Mouse (Mus musculus) C2C12 (cell line): Measurements from ENCODE around the gene Ppp3cb. TPM values are rescaled to one million over a fixed set of nuclear protein-coding genes. Genes with fewer than 3 reads are reported as not detected.
A peak's percentile ranks its signal among the peaks of the same experiment; 100 is the strongest.

Experiments
- H3K27me3 ChIP-seq: one replicate; pipeline ENCODE4 v1.6.1; 2011; ENCODE audit not compliant: control insufficient read depth, insufficient read depth, insufficient read length
- H3K36me3 ChIP-seq: one replicate; pipeline ENCODE4 v1.6.1; 2011; ENCODE audit not compliant: control insufficient read depth, insufficient read depth
- H3K4me3 ChIP-seq: one replicate; pipeline ENCODE4 v1.5.1; 2011; ENCODE audit warnings: mild to moderate bottlenecking, control low read depth; ENCODE audit not compliant: poor library complexity, insufficient read depth, severe bottlenecking
- H3K79me2 ChIP-seq: one replicate; pipeline ENCODE4 v1.6.1; 2011; ENCODE audit not compliant: control insufficient read depth, insufficient read depth
- H3K79me3 ChIP-seq: one replicate; pipeline ENCODE4 v1.6.1; 2011; ENCODE audit warnings: low read depth, control low read depth
- H3ac ChIP-seq: one replicate; pipeline ENCODE3; 2011; ENCODE audit warnings: low read depth; ENCODE audit not compliant: control insufficient read depth, insufficient read length
- CEBPB ChIP-seq: IDR thresholded peaks from one replicate; pipeline ENCODE4 v1.6.1; 2011; ENCODE audit warnings: low read depth, mild to moderate bottlenecking, control low read depth, moderate library complexity
- CTCF ChIP-seq: IDR thresholded peaks from one replicate; pipeline ENCODE4 v1.5.1; 2011; ENCODE audit not compliant: control insufficient read depth, insufficient read depth, insufficient read length
- FOSL1 ChIP-seq: IDR thresholded peaks from one replicate; pipeline ENCODE4 v1.8.0; 2011; ENCODE audit warnings: mild to moderate bottlenecking, low read length; ENCODE audit not compliant: poor library complexity, insufficient read depth, severe bottlenecking
- MAX ChIP-seq: IDR thresholded peaks from one replicate; pipeline ENCODE4 v1.6.1; 2011; ENCODE audit warnings: mild to moderate bottlenecking, control low read depth
- MYOD1 ChIP-seq: IDR thresholded peaks from one replicate; pipeline ENCODE4 v1.6.1; 2011; ENCODE audit warnings: low read depth; ENCODE audit not compliant: control insufficient read depth, insufficient read length
- MYOG ChIP-seq: IDR thresholded peaks from one replicate; pipeline ENCODE4 v1.6.1; 2011; ENCODE audit not compliant: control insufficient read depth, insufficient read length; ENCODE audit errors: extremely low read depth
- USF1 ChIP-seq: IDR thresholded peaks from one replicate; pipeline ENCODE4 v1.6.1; 2011; ENCODE audit warnings: low read depth, mild to moderate bottlenecking, control low read depth, moderate library complexity
- polyA plus RNA-seq: library from polyadenylated mRNA; unstranded; fragments of >200 nt; fragmentation: generic; extraction: Trizol; gene quantifications from one replicate; pipeline ENCODE4 v1.2.1, GENCODE M21; 2012; ENCODE audit warnings: missing spikeins

Ppp3cb gene
- polyA plus RNA-seq, 1 experiment = 29.9 TPM

DNA sequence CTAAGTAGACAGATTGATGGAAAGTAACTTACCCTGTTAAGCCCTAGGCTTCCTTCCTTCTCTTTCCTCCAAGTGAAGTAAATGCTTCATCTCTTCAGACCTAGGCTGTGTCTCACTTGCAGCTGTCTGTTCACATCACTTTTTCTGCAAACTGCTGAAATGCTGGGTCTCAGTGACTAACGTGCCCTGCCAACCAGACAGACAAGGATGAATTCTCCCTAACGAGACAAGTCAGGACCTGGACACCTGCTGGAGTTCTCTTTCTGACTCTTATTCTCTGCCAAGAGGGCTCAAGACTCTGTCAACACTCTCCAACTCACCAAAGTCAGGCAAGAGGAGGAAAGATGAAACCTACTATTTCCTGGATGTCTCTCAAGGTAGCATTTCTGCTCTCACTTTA is 49.8 kb downstream of the Ppp3cb start, which contains the start of gene Mss51:
Gene Mss51 (minus strand): TSS at position 299 of the 400 bp plus-strand sequence.
- no peaks in the 10 kb centered on the region for H3K79me2 ChIP-seq
- H3K79me3 ChIP-seq = no peaks in the 10 kb centered on the region
- no peak for TF ChIP-seq USF1
- no peak for TF ChIP-seq MYOD1
- no peak for TF ChIP-seq FOSL1
- no peak for TF ChIP-seq MYOG
- no peak for TF ChIP-seq MAX
- no peak for TF ChIP-seq CEBPB
- no peak for TF ChIP-seq CTCF
- H3K27me3 ChIP-seq = no peaks in the 10 kb centered on the region
- H3K36me3 ChIP-seq = peaks cover 64% of the 10 kb centered on the region
- H3ac ChIP-seq = no peak within 1 kb of the TSS
- no peak within 1 kb of the TSS for H3K4me3 ChIP-seq

DNA sequence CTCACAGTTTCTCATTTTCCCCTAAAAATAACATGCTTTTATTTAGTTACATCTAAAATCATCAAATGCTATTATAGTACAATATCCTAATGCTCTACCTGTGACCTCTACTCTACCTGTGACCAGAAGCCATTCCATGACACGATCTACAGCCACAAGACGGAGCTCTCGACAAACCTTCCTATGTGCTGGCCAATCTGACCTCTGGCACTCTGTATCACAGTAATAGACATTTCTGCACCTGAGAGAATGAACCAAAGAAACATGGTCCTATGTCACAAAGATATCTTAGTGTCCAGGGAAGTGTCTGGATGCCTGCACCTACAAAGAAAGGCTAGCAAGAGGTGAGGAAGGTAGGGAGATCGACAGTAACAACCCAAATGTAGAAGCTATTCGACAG is 60.3 kb downstream of the Ppp3cb start:
- Histone ChIP-seq H3ac (no peak overlapping the region), H3K79me2 (no peaks in the 10 kb centered on the region), H3K4me3 (no peak overlapping the region), H3K36me3 (peaks cover 16% of the 10 kb centered on the region), H3K27me3 (no peaks in the 10 kb centered on the region), H3K79me3 (no peaks in the 10 kb centered on the region)
- TF ChIP-seq FOSL1 = no peak
- TF ChIP-seq CTCF = no peak
- no peak for TF ChIP-seq MYOG
- TF ChIP-seq CEBPB = no peak
- no peak for TF ChIP-seq USF1
- TF ChIP-seq MYOD1 = no peak
- TF ChIP-seq MAX = no peak

DNA sequence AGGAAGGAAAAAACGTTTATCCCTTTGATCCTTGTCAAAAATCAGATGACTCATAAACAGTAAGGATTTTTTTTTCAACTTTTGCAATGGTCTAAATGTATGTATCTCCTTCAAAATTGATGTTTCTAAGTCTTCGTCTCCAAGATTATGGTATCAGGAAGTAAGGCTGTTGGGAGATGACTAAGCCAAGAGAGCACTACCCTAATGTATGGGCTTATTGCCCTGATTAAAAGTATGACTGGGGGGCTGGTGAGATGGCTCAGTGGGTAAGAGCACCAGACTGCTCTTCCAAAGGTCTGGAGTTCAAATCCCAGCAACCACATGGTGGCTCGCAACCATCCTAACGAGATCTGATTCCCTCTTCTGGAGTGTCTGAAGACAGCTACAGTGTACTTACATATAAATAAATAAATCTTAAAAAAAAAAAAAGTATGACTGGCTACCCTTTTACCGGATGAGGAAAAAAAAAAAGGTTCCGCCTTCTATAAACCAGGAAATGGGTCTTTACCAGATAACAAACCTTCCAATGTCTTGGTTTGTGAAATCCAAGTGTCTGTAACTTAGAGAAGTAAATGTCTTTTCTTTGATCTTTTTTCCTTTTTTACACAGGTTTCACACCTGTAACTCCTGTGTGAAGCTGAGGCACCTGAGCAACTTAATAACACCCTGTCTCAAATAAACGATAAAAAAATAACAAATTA is 64.2 kb downstream of the Ppp3cb start:
- Histone ChIP-seq H3K4me3 (no peak overlapping the region), H3K27me3 (no peaks in the 10 kb centered on the region), H3K79me3 (peaks cover 11% of the 10 kb centered on the region), H3K79me2 (peaks cover 25% of the 10 kb centered on the region), H3ac (no peak overlapping the region), H3K36me3 (peaks cover 8% of the 10 kb centered on the region)
- TF ChIP-seq MAX (no peak), FOSL1 (no peak), MYOD1 (no peak), CTCF (no peak), CEBPB (no peak), USF1 (no peak), MYOG (no peak)

DNA sequence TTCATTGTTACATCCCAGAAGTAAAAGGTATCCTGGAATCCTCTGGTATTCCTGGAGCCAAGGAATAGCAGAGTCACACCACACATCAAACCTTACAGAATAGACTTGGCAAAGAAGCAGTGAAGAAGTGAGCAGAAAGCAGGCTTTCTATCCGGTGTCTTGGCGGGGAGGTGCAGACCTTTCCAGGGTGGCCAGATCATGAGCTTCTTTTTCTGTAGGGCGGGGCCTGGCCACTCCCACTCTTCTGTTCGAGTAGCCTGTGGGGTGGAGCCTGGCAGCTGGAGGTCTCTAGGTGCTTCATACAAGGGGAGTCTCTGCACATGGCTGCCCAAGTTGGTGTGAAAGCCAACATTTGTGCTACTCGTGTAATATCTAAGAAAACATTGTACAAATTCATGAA is 65.2 kb downstream of the Ppp3cb start:
- no peak for TF ChIP-seq USF1
- TF ChIP-seq CTCF = no peak
- no peak overlapping the region for H3K4me3 ChIP-seq

GRCm38 (mm10) chr14:20480195-20480579 is 66.2 kb downstream of the Ppp3cb start:
- peak overlapping the region; percentile 83 for H3ac ChIP-seq

More for the DNA sequence above, 65.2 kb downstream of the Ppp3cb start:
- Histone ChIP-seq H3K79me2 (peaks cover 35% of the 10 kb centered on the region), H3ac (no peak overlapping the region), H3K79me3 (peaks cover 21% of the 10 kb centered on the region), H3K27me3 (no peaks in the 10 kb centered on the region), H3K36me3 (peaks cover 14% of the 10 kb centered on the region)

More at GRCm38 (mm10) chr14:20480195-20480579, 66.2 kb downstream of the Ppp3cb start:
- TF ChIP-seq MYOD1 = no peak
- no peak for TF ChIP-seq MAX
- no peak for TF ChIP-seq FOSL1
- no peak for TF ChIP-seq MYOG
- TF ChIP-seq CTCF = no peak
- TF ChIP-seq CEBPB = no peak
- TF ChIP-seq USF1 = no peak
- peaks cover 20% of the 10 kb centered on the region for H3K36me3 ChIP-seq
- H3K4me3 ChIP-seq = peak overlapping the region; percentile 68
- peaks cover 29% of the 10 kb centered on the region for H3K79me3 ChIP-seq
- H3K27me3 ChIP-seq = no peaks in the 10 kb centered on the region
- peaks cover 45% of the 10 kb centered on the region for H3K79me2 ChIP-seq
